Mouse (Mus musculus): ENCODE measurements around the gene Cers6. TPM values are rescaled to one million over a fixed set of nuclear protein-coding genes. Genes with fewer than 3 reads are reported as not detected.
A peak's percentile ranks its signal among the peaks of the same experiment; 100 is the strongest.

Gene Cers6
- polyA plus RNA-seq, 1 experiment from 2014 or later = 80.1 TPM

DNA sequence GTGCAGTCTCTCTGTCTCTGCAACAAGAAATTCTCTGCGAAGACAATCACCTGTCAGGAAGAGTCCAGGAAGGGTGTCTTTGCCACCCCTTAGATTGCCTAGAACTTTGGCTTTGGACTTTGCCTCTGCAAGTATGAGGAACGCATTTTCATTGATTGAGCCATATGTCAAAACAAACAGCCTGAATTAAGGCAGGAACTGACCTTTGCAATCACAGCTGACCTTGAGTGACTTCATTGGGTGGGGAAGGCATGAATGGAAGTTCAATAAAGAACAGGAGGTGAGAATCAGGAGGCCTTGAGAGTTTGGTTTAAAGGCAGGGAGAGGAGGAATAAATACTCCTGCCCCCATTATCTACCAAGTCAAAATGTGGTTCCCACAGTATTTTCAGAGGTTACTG lies 850 bp upstream of the Cers6 start:
- Histone ChIP-seq H3K9ac (peak overlapping the region; percentile 97; the same call in 1 of the 2 replicates), H3K4me2 (replicated peaks) (peak overlapping the region; percentile 67), H3K27ac (no peak overlapping the region), H3K9me3 (ENCODE audit: control insufficient read depth, low read length) (no peaks in the 10 kb centered on the region), H3K4me3 (replicated peaks; ENCODE audit: low read length) (no peak overlapping the region), H3K36me3 (replicated peaks; ENCODE audit: control insufficient read depth, insufficient read depth) (no peaks in the 10 kb centered on the region), H3K4me1 (replicated peaks; ENCODE audit: control insufficient read depth, insufficient read depth, low read length) (peaks cover 17% of the 10 kb centered on the region; the same call in 1 of the 2 replicates), H3K27me3 (ENCODE audit: control insufficient read depth, insufficient read depth, low read length) (no peaks in the 10 kb centered on the region)
- 68% methylated on average over 2 of the region's 2 CpGs for WGBS
- DNase-seq (ENCODE audit: low spot score) (no peak), ATAC-seq (ENCODE audit: low FRiP score) (no peak)

DNA sequence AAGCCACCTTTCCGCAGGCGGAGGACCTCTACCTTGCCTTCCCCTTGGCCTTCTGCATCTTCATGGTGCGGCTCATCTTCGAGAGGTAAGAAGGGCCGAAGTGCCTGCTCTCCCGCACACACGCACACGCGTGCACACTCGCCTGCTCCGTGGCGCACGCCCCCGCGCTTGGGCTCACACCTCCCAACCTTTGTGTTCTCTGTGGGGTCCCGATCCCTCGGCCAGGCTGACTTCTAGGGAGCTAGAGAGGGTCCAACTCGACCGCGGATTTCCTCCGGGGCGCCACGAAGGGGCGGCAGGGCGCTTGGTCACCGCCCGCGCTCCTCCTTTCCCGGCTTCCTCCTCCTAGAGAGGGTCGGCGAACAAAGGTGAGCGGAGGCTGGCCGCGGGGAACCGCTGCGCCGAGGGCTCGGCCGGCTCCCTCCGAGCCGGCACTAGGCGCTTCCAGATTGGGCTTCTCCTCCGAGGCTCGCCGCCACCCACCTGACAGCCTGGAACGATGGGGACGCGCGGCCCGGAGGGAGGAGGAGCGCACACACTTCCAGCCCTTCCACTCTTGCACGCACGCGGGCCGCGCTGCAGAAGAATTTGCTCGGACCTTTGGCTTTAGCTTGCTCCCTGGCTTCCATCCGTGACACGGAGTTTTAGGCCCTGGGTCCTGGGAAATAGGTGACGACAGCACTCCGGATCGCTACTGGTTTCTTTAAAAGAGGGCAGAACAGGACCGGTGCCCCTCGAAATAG lies 651 bp downstream of the Cers6 start:
- Histone ChIP-seq H3K36me3 (replicated peaks; ENCODE audit: control insufficient read depth, insufficient read depth) (no peaks in the 10 kb centered on the region), H3K4me3 (replicated peaks; ENCODE audit: low read length) (peak overlapping the region; percentile 93), H3K27me3 (ENCODE audit: control insufficient read depth, insufficient read depth, low read length) (no peaks in the 10 kb centered on the region), H3K27ac (peak overlapping the region; percentile 91), H3K9ac (peak overlapping the region; percentile 97), H3K4me2 (replicated peaks) (peak overlapping the region; percentile 67), H3K4me1 (replicated peaks; ENCODE audit: control insufficient read depth, insufficient read depth, low read length) (peaks cover 17% of the 10 kb centered on the region; the same call in 1 of the 2 replicates), H3K9me3 (ENCODE audit: control insufficient read depth, low read length) (no peaks in the 10 kb centered on the region)
- ATAC-seq (ENCODE audit: low FRiP score) (peak; percentile 71), DNase-seq (ENCODE audit: low spot score) (peak; percentile 61)
- WGBS = under 1% methylated on average over 62 of the region's 64 CpGs

DNA sequence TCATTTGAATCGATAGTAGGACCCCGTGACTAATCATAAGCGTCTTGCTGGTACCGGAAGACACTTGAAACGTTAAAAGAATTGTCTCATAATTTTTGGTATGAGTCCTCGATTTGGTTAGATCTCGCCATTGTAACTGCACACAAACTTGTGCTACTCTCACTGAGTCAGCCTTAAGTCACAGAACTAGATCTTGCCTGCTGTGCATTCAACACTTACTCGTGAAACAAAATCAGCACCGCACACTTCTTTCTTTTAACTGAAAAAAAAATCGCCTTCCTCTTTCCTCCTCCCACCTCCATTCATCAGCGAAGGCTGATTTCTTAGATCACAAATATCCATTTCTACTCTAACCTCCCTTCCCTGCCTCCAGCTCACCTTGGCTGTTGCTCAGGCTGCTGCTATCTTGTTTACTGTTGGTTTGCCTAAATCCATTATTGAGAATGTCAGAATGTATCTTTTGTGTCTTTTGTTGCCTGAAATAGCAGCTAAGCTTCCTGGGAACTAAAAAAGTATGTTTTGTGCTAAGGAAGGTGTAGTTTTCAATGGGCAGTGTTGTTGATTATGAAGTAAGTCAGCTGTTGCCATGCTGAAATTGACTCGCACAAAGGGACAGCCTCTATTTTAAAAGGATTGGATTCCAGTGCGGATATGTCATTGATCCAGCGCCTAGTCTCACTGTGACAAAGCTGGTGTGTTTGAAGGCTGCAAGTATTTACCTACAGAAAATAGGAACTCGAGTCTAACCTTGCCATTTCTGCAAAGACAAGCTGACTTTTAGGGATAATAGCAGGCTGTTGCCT lies 1.4 kb downstream of the Cers6 start:
- Histone ChIP-seq H3K4me2 (replicated peaks) (peak overlapping the region; percentile 67), H3K4me1 (replicated peaks; ENCODE audit: control insufficient read depth, insufficient read depth, low read length) (peaks cover 17% of the 10 kb centered on the region; the same call in 1 of the 2 replicates)
- no peak for ATAC-seq (ENCODE audit: low FRiP score)

DNA sequence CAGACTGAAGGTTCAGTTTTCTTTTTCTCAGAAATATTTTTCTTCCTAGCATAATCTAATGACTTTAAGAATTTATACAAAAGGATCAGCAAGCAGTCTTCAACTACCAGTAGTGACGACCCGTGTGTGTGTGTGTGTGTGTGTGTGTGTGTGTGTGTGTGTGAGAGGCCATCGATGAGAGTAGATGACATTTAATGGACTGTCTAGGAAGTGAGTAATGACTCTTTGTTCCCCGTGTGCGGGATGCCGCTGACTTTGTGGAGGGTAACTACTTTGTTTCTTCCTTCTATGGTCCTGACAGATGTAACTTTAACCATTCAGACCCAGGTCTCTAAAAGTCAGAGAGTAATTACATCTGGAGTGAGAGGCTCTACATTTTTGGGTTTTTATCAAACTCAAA lies 2.3 kb downstream of the Cers6 start:
- WGBS = 26% methylated on average over 6 of the region's 6 CpGs
- H3K27ac ChIP-seq = peak overlapping the region; percentile 61
- H3K4me1 ChIP-seq (replicated peaks; ENCODE audit: control insufficient read depth, insufficient read depth, low read length) = peaks cover 17% of the 10 kb centered on the region; the same call in 1 of the 2 replicates

More for the DNA sequence above, 1.4 kb downstream of the Cers6 start:
- WGBS = 4% methylated on average over 15 of the region's 15 CpGs
- Histone ChIP-seq H3K4me3 (replicated peaks; ENCODE audit: low read length) (peak overlapping the region; percentile 93), H3K9ac (peak overlapping the region; percentile 97), H3K36me3 (replicated peaks; ENCODE audit: control insufficient read depth, insufficient read depth) (no peaks in the 10 kb centered on the region), H3K9me3 (ENCODE audit: control insufficient read depth, low read length) (no peaks in the 10 kb centered on the region), H3K27me3 (ENCODE audit: control insufficient read depth, insufficient read depth, low read length) (no peaks in the 10 kb centered on the region), H3K27ac (peak overlapping the region; percentile 91)
- DNase-seq (ENCODE audit: low spot score) = peak; percentile 57

DNA sequence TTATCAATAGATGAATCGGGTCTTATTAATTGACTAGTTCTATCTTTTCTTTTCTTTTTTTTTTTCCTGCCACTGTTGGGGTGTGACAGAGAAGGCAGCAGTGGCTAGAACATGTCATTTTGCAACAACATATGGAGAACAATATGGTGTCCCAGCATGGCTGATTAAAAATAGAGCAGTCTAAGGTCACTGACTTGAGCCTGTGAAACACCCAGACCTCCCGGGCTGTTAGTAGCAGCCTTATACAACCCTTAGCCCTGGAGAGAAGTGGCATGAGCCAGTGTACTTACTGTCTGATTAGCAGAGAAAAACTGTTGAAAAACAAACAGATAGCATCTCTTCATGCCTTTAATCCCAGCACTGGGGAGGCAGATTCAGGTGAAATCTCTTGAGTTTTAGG lies 3.1 kb downstream of the Cers6 start:
- peak overlapping the region; percentile 93 for H3K4me3 ChIP-seq (replicated peaks; ENCODE audit: low read length)
- H3K4me1 ChIP-seq (replicated peaks; ENCODE audit: control insufficient read depth, insufficient read depth, low read length) = peaks cover 17% of the 10 kb centered on the region; the same call in 1 of the 2 replicates
- no peak for DNase-seq (ENCODE audit: low spot score)

More for the DNA sequence above, 2.3 kb downstream of the Cers6 start:
- Histone ChIP-seq H3K4me2 (replicated peaks) (peak overlapping the region; percentile 67), H3K9me3 (ENCODE audit: control insufficient read depth, low read length) (no peaks in the 10 kb centered on the region), H3K9ac (peak overlapping the region; percentile 97), H3K4me3 (replicated peaks; ENCODE audit: low read length) (peak overlapping the region; percentile 93), H3K27me3 (ENCODE audit: control insufficient read depth, insufficient read depth, low read length) (no peaks in the 10 kb centered on the region), H3K36me3 (replicated peaks; ENCODE audit: control insufficient read depth, insufficient read depth) (no peaks in the 10 kb centered on the region)
- DNase-seq (ENCODE audit: low spot score) (peak; percentile 37), ATAC-seq (ENCODE audit: low FRiP score) (no peak)

DNA sequence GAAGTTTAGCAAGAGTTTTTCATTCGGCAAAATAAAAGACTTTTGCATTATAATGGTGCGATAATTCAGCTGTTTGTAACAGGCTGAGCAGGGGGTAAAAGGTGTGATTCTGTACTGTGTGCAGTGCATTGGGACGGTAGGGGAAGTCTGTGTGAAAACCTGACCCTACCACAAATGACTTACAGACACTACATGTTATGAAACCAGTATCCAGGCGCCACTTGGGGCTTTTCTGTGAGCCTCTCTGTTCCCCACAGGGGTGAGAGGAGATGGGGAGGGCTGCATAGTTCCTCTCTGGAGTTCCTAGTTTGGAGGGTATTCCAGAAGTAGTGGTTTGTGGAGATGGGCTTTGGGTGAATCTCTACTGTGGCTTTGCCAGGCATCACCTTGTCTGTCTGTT lies 5.9 kb downstream of the Cers6 start:
- Histone ChIP-seq H3K36me3 (replicated peaks; ENCODE audit: control insufficient read depth, insufficient read depth) (no peaks in the 10 kb centered on the region), H3K9me3 (ENCODE audit: control insufficient read depth, low read length) (no peaks in the 10 kb centered on the region), H3K9ac (no peak overlapping the region), H3K4me1 (replicated peaks; ENCODE audit: control insufficient read depth, insufficient read depth, low read length) (peaks cover 26% of the 10 kb centered on the region; the same call in 1 of the 2 replicates), H3K4me2 (replicated peaks) (no peak overlapping the region), H3K27me3 (ENCODE audit: control insufficient read depth, insufficient read depth, low read length) (no peaks in the 10 kb centered on the region), H3K27ac (no peak overlapping the region), H3K4me3 (replicated peaks; ENCODE audit: low read length) (no peak overlapping the region)
- ATAC-seq (ENCODE audit: low FRiP score) (no peak), DNase-seq (ENCODE audit: low spot score) (no peak)
- WGBS = 80% methylated on average over 4 of the region's 4 CpGs

More for the DNA sequence above, 3.1 kb downstream of the Cers6 start:
- 66% methylated on average over 2 of the region's 2 CpGs for WGBS
- ATAC-seq (ENCODE audit: low FRiP score) = no peak
- Histone ChIP-seq H3K9ac (no peak overlapping the region), H3K4me2 (replicated peaks) (peak overlapping the region; percentile 67), H3K9me3 (ENCODE audit: control insufficient read depth, low read length) (no peaks in the 10 kb centered on the region), H3K27ac (no peak overlapping the region), H3K36me3 (replicated peaks; ENCODE audit: control insufficient read depth, insufficient read depth) (no peaks in the 10 kb centered on the region), H3K27me3 (ENCODE audit: control insufficient read depth, insufficient read depth, low read length) (no peaks in the 10 kb centered on the region)

DNA sequence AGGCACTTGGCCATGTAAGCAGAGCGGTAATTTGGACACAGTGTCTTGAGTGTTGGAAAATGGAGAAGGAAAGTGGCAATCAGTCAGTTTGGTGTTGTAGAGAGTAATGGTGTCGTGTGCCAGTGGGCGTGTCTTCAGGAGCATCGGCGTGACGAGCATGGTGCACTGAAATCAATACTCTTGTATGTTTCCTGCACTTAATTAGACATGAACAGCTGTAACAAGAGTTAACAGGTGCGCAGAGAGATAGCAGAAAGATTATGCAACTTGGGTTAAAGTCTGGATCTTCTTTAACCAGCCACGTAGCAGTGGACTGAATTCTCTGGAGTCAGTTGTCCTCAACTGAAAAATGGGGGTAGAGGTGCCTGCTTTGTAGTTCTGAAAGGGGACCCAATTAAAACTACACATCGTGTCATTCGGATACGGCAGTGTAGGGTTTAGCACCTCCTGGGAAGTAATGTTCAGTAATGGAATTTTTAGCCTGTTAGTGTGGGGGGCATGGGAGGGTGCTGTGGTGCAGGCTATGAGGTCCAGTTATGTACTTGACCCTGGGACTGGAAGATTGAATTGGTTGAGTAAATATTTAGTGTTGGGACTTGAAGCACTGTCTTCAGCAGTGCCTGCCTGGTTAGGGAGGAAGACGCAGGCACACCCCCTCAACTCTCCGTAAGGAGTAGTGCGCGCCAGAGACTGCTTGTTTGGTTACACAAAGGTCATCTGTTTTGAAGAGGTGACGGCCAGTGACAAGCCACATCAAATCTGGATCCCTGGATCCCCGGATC lies 9.9 kb downstream of the Cers6 start:
- H3K9me3 ChIP-seq (ENCODE audit: control insufficient read depth, low read length) = no peaks in the 10 kb centered on the region
- no peak for DNase-seq (ENCODE audit: low spot score)
- no peaks in the 10 kb centered on the region for H3K27me3 ChIP-seq (ENCODE audit: control insufficient read depth, insufficient read depth, low read length)
- peaks cover 13% of the 10 kb centered on the region; the same call in 1 of the 2 replicates for H3K4me1 ChIP-seq (replicated peaks; ENCODE audit: control insufficient read depth, insufficient read depth, low read length)
- ATAC-seq (ENCODE audit: low FRiP score) = no peak
- H3K4me2 ChIP-seq (replicated peaks) = no peak overlapping the region
- H3K27ac ChIP-seq = no peak overlapping the region
- H3K4me3 ChIP-seq (replicated peaks; ENCODE audit: low read length) = no peak overlapping the region
- H3K36me3 ChIP-seq (replicated peaks; ENCODE audit: control insufficient read depth, insufficient read depth) = no peaks in the 10 kb centered on the region
- no peak overlapping the region for H3K9ac ChIP-seq
- WGBS = 79% methylated on average over 17 of the region's 17 CpGs

DNA sequence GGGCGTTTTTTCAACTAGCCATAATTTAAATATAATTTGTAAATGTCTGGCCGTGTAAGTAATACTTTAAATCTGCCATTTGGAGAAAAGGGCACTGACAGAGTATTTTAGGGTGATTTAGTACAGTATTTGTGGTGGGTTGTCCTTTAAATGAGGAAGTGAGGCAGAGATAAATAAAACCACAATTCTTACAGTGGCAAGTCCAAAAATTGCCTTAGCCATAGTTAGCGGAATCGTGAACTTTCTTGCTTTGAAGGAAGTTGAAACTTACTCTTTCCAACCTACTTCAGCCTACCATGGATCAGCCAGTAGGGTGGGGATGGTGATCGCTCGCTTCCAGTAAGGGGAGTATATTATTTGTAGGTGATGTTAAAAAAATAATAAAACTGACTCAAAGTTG lies 11.8 kb downstream of the Cers6 start:
- WGBS = 93% methylated on average over 6 of the region's 6 CpGs
- Histone ChIP-seq H3K4me1 (replicated peaks; ENCODE audit: control insufficient read depth, insufficient read depth, low read length) (peaks cover 15% of the 10 kb centered on the region; the same call in 1 of the 2 replicates), H3K9me3 (ENCODE audit: control insufficient read depth, low read length) (no peaks in the 10 kb centered on the region), H3K4me3 (replicated peaks; ENCODE audit: low read length) (no peak overlapping the region), H3K9ac (no peak overlapping the region), H3K27me3 (ENCODE audit: control insufficient read depth, insufficient read depth, low read length) (no peaks in the 10 kb centered on the region), H3K36me3 (replicated peaks; ENCODE audit: control insufficient read depth, insufficient read depth) (no peaks in the 10 kb centered on the region), H3K4me2 (replicated peaks) (no peak overlapping the region), H3K27ac (no peak overlapping the region)
- ATAC-seq (ENCODE audit: low FRiP score) = no peak
- no peak for DNase-seq (ENCODE audit: low spot score)

Data from hindbrain, embryonic 14.5 days (tissue).